Mouse (Mus musculus): ENCODE data around the gene Gm5890. TPM values are rescaled to one million over a fixed set of nuclear protein-coding genes. Genes with fewer than 3 reads are reported as not detected.
"Not testable (repeated sequence)": the region's sequence is repeated elsewhere in the genome, so short reads cannot be mapped to it uniquely, and the experiment has no call there.

Gene Gm5890
- polyA plus RNA-seq (2012; rRNA removed) = not detected in 2 replicates

DNA sequence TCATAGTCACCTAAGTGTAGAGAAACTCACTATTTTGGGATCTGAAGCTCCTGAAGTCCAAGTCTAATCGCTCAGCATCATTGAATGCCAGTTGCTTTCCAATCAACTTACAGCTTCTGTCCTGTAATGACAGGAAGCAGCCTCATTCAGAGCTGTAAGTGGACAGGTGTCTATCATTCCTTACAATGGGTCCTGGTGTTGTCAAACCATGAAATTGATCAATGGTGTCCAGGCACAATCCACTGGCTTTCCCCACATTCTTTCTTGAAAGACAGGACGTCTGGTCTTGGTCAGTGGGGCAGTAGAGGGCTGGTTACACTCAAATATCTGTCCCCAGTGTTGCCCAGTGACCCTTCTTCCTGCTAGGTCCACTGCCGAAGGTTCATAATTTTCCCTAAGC, at the start of gene Gm5890:
Gm5890 (minus strand) TSS at position 101 of the 400 bp plus-strand sequence.
- not testable (repeated sequence) for DNase-seq (ENCODE audit: extremely low spot score in 1 of 2, low spot score in 1 of 2)

DNA sequence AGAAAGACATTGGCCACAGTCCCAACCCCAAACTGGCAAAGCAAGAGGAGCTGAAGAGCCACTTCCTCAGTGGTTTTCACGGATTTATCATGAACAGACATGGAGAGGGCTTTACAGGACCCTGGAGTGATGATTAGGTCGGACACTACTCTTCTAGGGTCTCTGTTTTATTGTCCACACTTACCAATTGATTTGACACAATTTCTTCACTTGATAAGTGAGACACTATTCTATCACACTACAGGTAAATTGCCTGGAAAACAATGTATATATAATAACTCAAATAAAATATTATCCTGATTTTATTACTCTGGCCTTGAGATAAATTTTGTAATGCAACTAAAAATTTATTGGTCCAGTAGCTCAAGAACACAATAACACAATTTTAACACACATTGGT, 28.9 kb downstream of the Gm5890 start, which contains the start of gene Gm4498:
Gm4498 (minus strand) TSS at position 101 of the 400 bp plus-strand sequence.
- not testable (repeated sequence) for DNase-seq (ENCODE audit: extremely low spot score in 1 of 2, low spot score in 1 of 2)

Other genes starting within 250 kb of the Gm5890 start
- gene Vmn1r91, start 163.2 kb downstream of the Gm5890 start, polyA plus RNA-seq (2012; rRNA removed) = not detected in 2 replicates
- gene Gm16442, start 140.3 kb downstream of the Gm5890 start, polyA plus RNA-seq (2012; rRNA removed) = not detected in 2 replicates
- not detected in 2 replicates for gene Vmn1r93, start 123.7 kb downstream of the Gm5890 start, polyA plus RNA-seq (2012; rRNA removed)
- gene Vmn1r94, start 94.5 kb downstream of the Gm5890 start, polyA plus RNA-seq (2012; rRNA removed) = not detected in 2 replicates
- not detected in 2 replicates for gene Vmn1r95, start 69.1 kb downstream of the Gm5890 start, polyA plus RNA-seq (2012; rRNA removed)
- not detected in 2 replicates for gene Gm6164, start 57.2 kb downstream of the Gm5890 start, polyA plus RNA-seq (2012; rRNA removed)
- not detected in 2 replicates for gene Gm4498, start 29.0 kb downstream of the Gm5890 start, polyA plus RNA-seq (2012; rRNA removed)
- not detected in 2 replicates for gene Gm4133, start 71.2 kb upstream of the Gm5890 start, polyA plus RNA-seq (2012; rRNA removed)
- gene Gm5728, start 112.6 kb upstream of the Gm5890 start, polyA plus RNA-seq (2012; rRNA removed) = not detected in 2 replicates
- gene Vmn1r100, start 155.1 kb upstream of the Gm5890 start, polyA plus RNA-seq (2012; rRNA removed) = not detected in 2 replicates
- gene Vmn1r101, start 179.8 kb upstream of the Gm5890 start, polyA plus RNA-seq (2012; rRNA removed) = not detected in 2 replicates
- not detected in 2 replicates for gene Gm10670, start 212.1 kb upstream of the Gm5890 start, polyA plus RNA-seq (2012; rRNA removed)
- gene Vmn1r103, start 247.7 kb upstream of the Gm5890 start, polyA plus RNA-seq (2012; rRNA removed) = not detected in 2 replicates

Data from frontal cortex, adult 2 months (tissue).